Mouse (Mus musculus) hindbrain, embryonic 15.5 days (tissue): ENCODE results near the gene Slc4a4. TPM values are rescaled to one million over a fixed set of nuclear protein-coding genes. Genes with fewer than 3 reads are reported as not detected.

Source experiments
- ATAC-seq: fragments of 200-750 bp; cut with Nextera tagmentation; 2 replicates; pipeline ENCODE4 v1.8.0; 2017; ENCODE audit warnings: low read depth, moderate number of reproducible peaks, moderate TSS enrichment; ENCODE audit not compliant: low FRiP score
- H3K27ac ChIP-seq: fragments of 300-500 bp; sonication (generic); replicated peaks from 2 replicates; pipeline ENCODE4 v1.5.1; 2015; ENCODE audit warnings: mild to moderate bottlenecking, inconsistent platforms
- H3K27me3 ChIP-seq: fragments of 300-500 bp; sonication (generic); 2 replicates; pipeline ENCODE4 v1.6.1; 2015; ENCODE audit warnings: control low read depth, inconsistent platforms
- H3K36me3 ChIP-seq: fragments of 300-500 bp; sonication (generic); 2 replicates; pipeline ENCODE4 v1.6.1; 2015; ENCODE audit warnings: control low read depth, inconsistent platforms
- H3K4me1 ChIP-seq: fragments of 300-500 bp; sonication (generic); replicated peaks from 2 replicates; pipeline ENCODE4 v1.6.1; 2015; ENCODE audit warnings: control low read depth, inconsistent platforms
- H3K4me2 ChIP-seq: fragments of 300-500 bp; sonication (generic); 2 replicates; pipeline ENCODE4 v1.6.1; 2015; ENCODE audit warnings: moderate library complexity, mild to moderate bottlenecking, inconsistent platforms
- H3K4me3 ChIP-seq: fragments of 300-500 bp; sonication (generic); 2 replicates; pipeline ENCODE4 v1.5.1; 2015; ENCODE audit warnings: mild to moderate bottlenecking, inconsistent platforms
- H3K9ac ChIP-seq: fragments of 300-500 bp; sonication (generic); 2 replicates; pipeline ENCODE4 v1.6.1; 2015; ENCODE audit warnings: inconsistent platforms
- H3K9me3 ChIP-seq: fragments of 300-500 bp; sonication (generic); 2 replicates; pipeline ENCODE4 v1.6.1; 2016; ENCODE audit warnings: control low read depth, inconsistent platforms
- WGBS: fragments of 180-500 bp; shearing (Covaris S2); methylation state at CpG from one replicate; pipeline ENCODE4 v1.1.7; 2015; 5-methylcytosine and 5-hydroxymethylcytosine counted together
- polyA plus RNA-seq: library from polyadenylated mRNA; unstranded; fragments of >200 nt; fragmentation: Nextera tagmentation; extraction: Ambion mirVana; gene quantifications from 2 replicates; pipeline ENCODE4 v1.2.1, GENCODE M21; 2015

The Slc4a4 gene
- polyA plus RNA-seq, 1 experiment from 2014 or later: 13.4 TPM

- H3K9ac ChIP-seq: no peak overlapping the region
Measured at GRCm38 (mm10) chr5:88966507-88966906, 79.9 kb downstream of the Slc4a4 start.

DNA sequence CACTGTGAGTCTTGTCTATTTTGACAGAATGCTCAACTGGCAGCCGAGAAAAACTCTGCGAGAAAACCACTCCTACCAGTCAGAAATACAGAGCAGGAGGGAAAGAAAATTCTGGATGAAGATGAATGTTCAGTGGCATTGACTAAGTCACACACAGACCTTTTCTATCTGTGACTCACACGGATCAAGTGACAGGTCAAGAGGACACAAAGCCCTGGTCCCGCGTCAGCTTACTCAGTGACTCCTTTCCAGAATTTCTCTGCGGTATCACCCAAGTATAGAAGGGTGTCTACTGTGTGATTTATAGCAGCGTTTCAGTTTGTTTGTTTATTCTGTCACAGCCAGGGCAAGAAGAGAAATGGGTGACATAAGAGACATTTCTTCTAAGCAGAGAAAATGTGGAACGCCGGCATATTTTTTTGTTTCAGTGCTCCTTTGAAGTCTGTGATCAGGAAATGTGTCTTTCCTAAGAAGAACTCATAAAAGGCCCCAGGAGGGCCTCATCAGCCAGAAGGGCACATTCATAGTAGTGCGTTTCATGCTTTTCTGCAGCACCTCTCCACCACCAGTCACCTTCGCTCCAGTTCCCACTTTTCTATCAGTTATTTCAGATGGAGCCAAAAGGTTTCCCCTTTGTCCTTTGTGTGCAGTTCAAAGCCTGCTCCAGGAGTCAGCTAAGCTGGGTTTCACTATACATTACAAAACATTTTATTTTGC lies 82.5 kb downstream of the Slc4a4 start:
- no peaks in the 10 kb centered on the region for H3K4me1 ChIP-seq
- H3K4me3 ChIP-seq: no peak overlapping the region
- H3K27me3 ChIP-seq: no peaks in the 10 kb centered on the region
- ATAC-seq: no peak
- 33% methylated on average over 11 of the region's 11 CpGs for WGBS
- H3K4me2 ChIP-seq: no peak overlapping the region
- H3K9me3 ChIP-seq: no peaks in the 10 kb centered on the region
- no peak overlapping the region for H3K27ac ChIP-seq
- H3K36me3 ChIP-seq: no peaks in the 10 kb centered on the region
- H3K9ac ChIP-seq: no peak overlapping the region

More at GRCm38 (mm10) chr5:88966507-88966906, 79.9 kb downstream of the Slc4a4 start:
- no peak overlapping the region for H3K4me2 ChIP-seq
- no peak for ATAC-seq
- H3K27me3 ChIP-seq: no peaks in the 10 kb centered on the region
- H3K4me1 ChIP-seq: no peaks in the 10 kb centered on the region
- WGBS: 96% methylated on average over 4 of the region's 4 CpGs
- H3K27ac ChIP-seq: no peak overlapping the region
- no peak overlapping the region for H3K4me3 ChIP-seq
- H3K36me3 ChIP-seq: no peaks in the 10 kb centered on the region
- H3K9me3 ChIP-seq: no peaks in the 10 kb centered on the region

DNA sequence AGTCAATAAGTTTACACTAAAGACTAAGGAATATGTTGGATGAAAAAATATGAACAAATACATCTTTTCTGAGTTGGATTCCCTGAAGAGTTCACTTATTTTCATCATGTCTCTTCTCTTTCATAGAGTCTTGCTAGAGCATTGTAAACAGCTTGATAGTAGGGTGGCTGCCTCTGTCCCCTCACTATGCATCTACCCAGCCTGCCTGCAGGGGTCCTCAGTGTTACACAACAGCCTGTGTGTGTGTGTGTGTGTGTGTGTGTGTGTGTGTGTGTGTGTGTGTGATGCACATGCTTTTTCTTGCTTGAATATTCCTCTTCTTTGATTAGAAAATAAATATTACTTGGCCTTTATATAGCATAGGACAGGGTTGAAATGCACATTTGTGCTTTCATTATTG lies 84.9 kb downstream of the Slc4a4 start:
- Histone ChIP-seq H3K4me3 (no peak overlapping the region), H3K4me1 (no peaks in the 10 kb centered on the region), H3K4me2 (no peak overlapping the region), H3K9ac (no peak overlapping the region), H3K27ac (no peak overlapping the region), H3K27me3 (no peaks in the 10 kb centered on the region), H3K9me3 (no peaks in the 10 kb centered on the region), H3K36me3 (no peaks in the 10 kb centered on the region)
- ATAC-seq: no peak

DNA sequence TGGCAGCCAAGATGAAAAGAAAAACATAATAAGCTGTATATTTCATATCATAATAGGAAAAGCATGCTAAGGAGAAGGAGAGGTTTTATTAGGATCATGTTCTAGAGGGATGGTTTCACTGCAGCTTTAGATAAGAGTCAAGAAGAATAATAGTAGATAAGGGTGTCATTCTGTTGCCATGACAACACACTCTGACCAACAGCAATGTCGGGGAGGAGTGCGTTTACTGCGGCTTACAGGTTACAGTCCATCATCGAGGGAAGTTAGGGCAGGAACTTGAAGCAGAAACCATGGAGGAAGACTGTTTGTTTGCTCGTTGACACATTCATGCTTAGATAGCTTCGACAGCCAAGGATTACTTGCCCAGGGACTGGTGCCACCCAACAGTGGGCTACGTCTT lies 85.7 kb downstream of the Slc4a4 start:
- Histone ChIP-seq H3K4me1 (no peaks in the 10 kb centered on the region), H3K4me2 (no peak overlapping the region), H3K36me3 (no peaks in the 10 kb centered on the region), H3K27ac (no peak overlapping the region), H3K27me3 (no peaks in the 10 kb centered on the region), H3K9me3 (no peaks in the 10 kb centered on the region), H3K9ac (no peak overlapping the region), H3K4me3 (no peak overlapping the region)
- no peak for ATAC-seq
- WGBS: 65% methylated on average over 7 of the region's 7 CpGs

DNA sequence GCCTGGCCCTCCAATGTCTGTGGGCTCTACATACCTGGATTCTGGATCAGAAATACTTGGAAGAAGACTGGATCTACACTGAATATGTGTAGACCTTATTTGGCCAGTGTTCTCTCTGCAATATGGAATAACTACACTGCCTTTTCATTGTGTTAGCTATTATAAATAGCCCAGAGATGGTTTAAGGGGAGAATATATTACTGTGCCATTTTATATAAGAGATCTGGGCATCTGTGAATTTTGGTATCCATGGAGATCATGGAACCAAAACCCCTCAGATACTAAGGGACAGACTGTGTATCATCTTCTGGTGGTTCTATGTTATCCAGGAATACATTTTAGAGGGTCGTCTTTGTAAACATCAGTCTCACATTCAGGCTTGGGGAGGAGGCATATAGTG lies 86.5 kb downstream of the Slc4a4 start:
- no peaks in the 10 kb centered on the region for H3K4me1 ChIP-seq
- H3K27ac ChIP-seq: no peak overlapping the region
- no peaks in the 10 kb centered on the region for H3K36me3 ChIP-seq
- H3K27me3 ChIP-seq: no peaks in the 10 kb centered on the region
- ATAC-seq: no peak
- H3K4me2 ChIP-seq: no peak overlapping the region
- no peak overlapping the region for H3K9ac ChIP-seq
- H3K4me3 ChIP-seq: no peak overlapping the region
- WGBS: 95% methylated on average over 1 of the region's 1 CpGs
- H3K9me3 ChIP-seq: no peaks in the 10 kb centered on the region

DNA sequence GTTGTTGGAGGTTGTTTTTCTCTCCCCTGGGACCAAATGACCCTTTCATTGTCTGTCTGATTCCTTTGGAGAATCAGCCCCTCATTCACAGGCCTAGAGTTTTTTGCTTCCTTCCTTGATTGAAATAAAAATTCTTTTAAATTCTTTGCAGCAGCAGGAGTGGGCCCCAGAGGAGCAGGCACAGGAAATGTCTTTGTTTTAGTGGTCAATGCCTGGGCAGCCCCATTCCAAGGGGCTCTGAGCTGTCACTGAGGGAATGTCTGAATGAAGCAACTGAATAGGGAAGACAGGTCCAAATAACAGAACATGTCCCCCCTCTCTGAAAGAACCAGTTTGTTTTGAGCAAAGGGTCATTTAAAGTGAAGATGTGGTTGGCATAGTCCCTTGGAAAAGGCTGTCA lies 89.1 kb downstream of the Slc4a4 start:
- Histone ChIP-seq H3K9ac (no peak overlapping the region), H3K4me3 (no peak overlapping the region), H3K4me2 (no peak overlapping the region), H3K27ac (no peak overlapping the region), H3K9me3 (no peaks in the 10 kb centered on the region), H3K27me3 (no peaks in the 10 kb centered on the region), H3K4me1 (no peaks in the 10 kb centered on the region), H3K36me3 (no peaks in the 10 kb centered on the region)
- ATAC-seq: peak; percentile 69; the same call in 1 of the 2 replicates

- Histone ChIP-seq H3K36me3 (no peaks in the 10 kb centered on the region), H3K4me2 (no peak overlapping the region), H3K4me3 (no peak overlapping the region), H3K9ac (no peak overlapping the region), H3K27me3 (no peaks in the 10 kb centered on the region), H3K4me1 (no peaks in the 10 kb centered on the region), H3K9me3 (no peaks in the 10 kb centered on the region), H3K27ac (peak overlapping the region; percentile 40; the same call in 1 of the 2 replicates)
- 74% methylated on average over 3 of the region's 3 CpGs for WGBS
- ATAC-seq: no peak
Measured at GRCm38 (mm10) chr5:88976428-88976827, 89.8 kb downstream of the Slc4a4 start.

- Histone ChIP-seq H3K4me3 (no peak overlapping the region), H3K9me3 (no peaks in the 10 kb centered on the region), H3K36me3 (no peaks in the 10 kb centered on the region), H3K4me2 (no peak overlapping the region), H3K27me3 (no peaks in the 10 kb centered on the region), H3K4me1 (no peaks in the 10 kb centered on the region), H3K9ac (no peak overlapping the region), H3K27ac (no peak overlapping the region)
- ATAC-seq: no peak
- 88% methylated on average over 4 of the region's 4 CpGs for WGBS
Measured at GRCm38 (mm10) chr5:88980740-88981139, 94.1 kb downstream of the Slc4a4 start.

DNA sequence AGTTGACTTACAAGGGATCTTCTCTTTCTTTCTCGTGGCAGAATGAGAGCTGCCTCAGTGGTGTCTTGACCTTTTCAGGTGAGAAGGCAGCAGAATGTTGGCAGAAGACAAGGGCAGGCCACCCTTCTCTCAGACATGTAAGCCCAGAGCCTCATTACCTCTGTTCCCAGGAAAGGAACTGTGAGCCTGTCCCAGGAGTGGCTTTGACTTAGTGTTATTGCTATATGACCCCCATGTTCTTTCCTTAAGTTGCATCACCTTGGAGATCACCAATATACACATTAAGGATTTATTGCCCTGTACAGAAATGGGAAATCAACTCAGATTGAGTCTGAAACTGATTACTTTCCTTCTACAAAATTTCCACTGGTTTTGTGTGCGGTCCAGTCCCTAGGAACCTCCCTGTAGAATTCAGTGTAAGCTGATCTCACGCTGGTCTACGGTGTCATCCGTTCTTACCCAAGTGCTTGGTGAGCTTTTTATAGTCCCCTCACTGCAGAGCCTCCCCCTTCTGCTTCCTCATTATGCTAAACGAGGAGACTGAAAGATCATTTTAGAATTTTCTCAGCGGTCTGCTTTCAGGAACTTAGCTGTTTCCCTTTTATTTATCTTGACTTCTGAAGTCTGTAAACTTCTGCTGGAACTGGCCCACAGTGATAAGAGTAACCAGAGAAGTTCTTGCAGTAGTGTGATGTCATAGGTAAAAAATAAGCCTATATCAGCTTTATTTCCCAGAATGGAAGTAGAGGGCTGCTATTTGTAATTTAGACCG lies 94.8 kb downstream of the Slc4a4 start:
- Histone ChIP-seq H3K27me3 (no peaks in the 10 kb centered on the region), H3K27ac (no peak overlapping the region), H3K4me1 (no peaks in the 10 kb centered on the region), H3K9me3 (no peaks in the 10 kb centered on the region; the same call in 1 of the 2 replicates), H3K4me3 (no peak overlapping the region), H3K9ac (no peak overlapping the region), H3K4me2 (no peak overlapping the region), H3K36me3 (no peaks in the 10 kb centered on the region)
- no peak for ATAC-seq
- 71% methylated on average over 8 of the region's 8 CpGs for WGBS

DNA sequence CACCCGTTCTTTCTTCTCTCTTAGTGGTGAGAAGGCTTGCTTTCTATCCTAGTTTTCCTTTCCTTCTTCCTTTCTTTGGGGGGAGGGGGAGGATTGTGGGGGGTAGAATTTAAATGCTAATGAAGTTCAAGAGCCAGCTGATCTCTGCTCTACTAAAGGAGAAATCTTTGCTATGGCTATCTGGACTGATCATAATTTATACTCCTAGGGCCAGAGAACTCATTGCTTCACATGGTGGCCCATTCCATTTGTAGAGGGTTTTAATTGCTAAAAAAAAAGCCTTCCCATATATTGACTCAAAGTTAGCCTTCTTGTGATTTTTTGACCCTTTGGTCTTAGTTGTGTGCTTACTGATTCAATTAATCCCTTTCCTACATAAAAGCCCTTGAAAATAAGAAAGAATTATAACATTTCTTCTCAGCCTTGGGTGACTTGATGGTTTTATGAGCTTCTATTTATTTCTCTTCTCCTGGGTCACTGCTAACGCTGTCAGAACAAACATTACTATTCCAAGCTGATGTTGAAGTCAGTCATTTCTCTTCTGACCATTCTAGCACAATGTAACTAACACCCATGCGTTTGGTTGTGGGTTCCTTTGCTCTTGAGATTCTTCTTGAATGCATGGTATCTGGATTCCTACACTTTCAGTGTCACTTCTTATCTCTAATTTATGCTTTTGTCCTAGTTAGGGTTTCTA lies 95.6 kb downstream of the Slc4a4 start:
- WGBS: 82% methylated on average over 3 of the region's 3 CpGs
- Histone ChIP-seq H3K27ac (no peak overlapping the region), H3K9me3 (no peaks in the 10 kb centered on the region; the same call in 1 of the 2 replicates), H3K9ac (no peak overlapping the region), H3K4me2 (no peak overlapping the region), H3K27me3 (no peaks in the 10 kb centered on the region), H3K4me1 (no peaks in the 10 kb centered on the region), H3K4me3 (no peak overlapping the region), H3K36me3 (no peaks in the 10 kb centered on the region)
- ATAC-seq: no peak

GRCm38 (mm10) chr5:88983170-88983569 lies 96.6 kb downstream of the Slc4a4 start:
- Histone ChIP-seq H3K4me3 (no peak overlapping the region), H3K27ac (no peak overlapping the region), H3K27me3 (no peaks in the 10 kb centered on the region), H3K36me3 (no peaks in the 10 kb centered on the region), H3K4me1 (no peaks in the 10 kb centered on the region), H3K9me3 (no peaks in the 10 kb centered on the region; the same call in 1 of the 2 replicates), H3K4me2 (no peak overlapping the region), H3K9ac (no peak overlapping the region)
- no peak for ATAC-seq
- 92% methylated on average over 2 of the region's 2 CpGs for WGBS

GRCm38 (mm10) chr5:88983652-88984051 lies 97.0 kb downstream of the Slc4a4 start:
- Histone ChIP-seq H3K9me3 (no peaks in the 10 kb centered on the region; the same call in 1 of the 2 replicates), H3K36me3 (no peaks in the 10 kb centered on the region), H3K4me3 (no peak overlapping the region), H3K27ac (no peak overlapping the region), H3K4me2 (no peak overlapping the region), H3K27me3 (no peaks in the 10 kb centered on the region), H3K9ac (no peak overlapping the region), H3K4me1 (no peaks in the 10 kb centered on the region)
- 91% methylated on average over 7 of the region's 7 CpGs for WGBS
- ATAC-seq: no peak
